Mouse (Mus musculus) NIH3T3 (cell line): ENCODE measurements around the gene Hhipl1.

Source experiments
- DNase-seq: peaks from one replicate; pipeline ENCODE4 v3.0.0-alpha.2; 2012; ENCODE audit warnings: low read depth

Gene Hhipl1

DNA sequence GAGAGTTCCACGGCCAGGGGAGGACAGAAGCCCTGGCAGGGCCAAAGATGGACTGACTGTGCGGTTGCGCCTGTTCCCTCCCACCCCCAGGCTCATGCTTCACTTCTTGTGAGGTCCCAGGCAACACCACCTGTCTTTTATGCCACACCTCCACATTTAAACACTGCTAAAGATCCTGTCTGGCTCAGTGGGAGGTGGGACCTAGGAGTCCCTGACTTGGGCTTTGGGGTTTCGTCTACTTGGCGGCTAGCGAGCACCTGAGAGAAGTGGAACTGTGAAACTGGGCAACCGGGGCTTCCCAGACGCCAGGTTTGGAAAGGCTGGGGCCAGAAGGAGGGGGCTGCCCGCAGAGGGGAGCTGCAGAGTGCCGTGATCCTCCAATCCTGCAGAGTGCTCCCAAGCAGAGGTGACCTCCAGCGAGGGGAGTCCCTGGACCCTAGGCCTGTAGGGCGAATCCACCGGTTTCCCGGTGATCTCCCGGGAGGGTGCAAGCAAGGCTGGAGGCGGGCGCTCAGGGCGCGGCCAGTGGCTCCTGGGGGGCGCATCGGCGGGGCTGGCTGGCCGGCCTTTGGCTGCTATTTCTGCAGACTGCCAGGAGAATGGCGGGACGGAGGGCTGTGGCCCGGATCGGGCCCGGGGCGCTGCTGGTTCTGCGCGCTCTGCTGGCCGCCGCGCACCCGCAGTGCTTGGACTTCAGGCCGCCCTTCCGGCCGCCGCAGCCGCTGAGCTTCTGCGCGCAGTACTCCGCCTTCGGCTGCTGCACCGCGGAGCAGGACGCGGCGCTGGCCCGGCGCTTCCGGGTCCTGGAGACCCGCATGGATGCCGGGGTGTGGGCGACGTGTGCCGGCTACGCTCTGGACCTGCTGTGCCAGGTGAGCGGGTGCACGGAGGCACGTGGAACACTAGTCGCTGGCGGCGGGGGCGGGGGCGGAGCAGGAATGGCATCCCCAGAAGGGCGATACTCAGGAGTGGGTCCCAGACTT is at the start of gene Hhipl1:
TSS of gene Hhipl1 (plus strand) at position 459 of the 983 bp plus-strand sequence.
- peak; percentile 66 for DNase-seq

DNA sequence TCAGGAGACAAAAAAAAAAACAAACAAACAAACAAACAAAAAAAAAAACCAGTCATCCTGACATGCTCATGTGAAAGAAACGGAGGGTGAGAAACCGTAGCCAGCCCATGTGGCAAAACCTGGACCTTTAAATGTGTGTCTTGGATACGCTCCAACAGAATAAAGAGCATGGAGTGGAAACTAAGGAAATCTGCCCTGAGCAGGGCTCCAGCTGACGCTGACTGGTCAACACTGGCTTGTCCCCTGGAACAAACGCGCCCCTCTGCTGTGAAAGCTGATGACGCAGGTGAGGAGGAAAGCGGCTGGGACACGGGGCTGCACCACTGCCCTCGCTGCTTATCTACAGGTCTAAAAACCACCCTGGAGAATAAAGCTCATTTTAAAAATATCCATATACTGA is 49.3 kb upstream of the Hhipl1 start:
- no peak for DNase-seq

DNA sequence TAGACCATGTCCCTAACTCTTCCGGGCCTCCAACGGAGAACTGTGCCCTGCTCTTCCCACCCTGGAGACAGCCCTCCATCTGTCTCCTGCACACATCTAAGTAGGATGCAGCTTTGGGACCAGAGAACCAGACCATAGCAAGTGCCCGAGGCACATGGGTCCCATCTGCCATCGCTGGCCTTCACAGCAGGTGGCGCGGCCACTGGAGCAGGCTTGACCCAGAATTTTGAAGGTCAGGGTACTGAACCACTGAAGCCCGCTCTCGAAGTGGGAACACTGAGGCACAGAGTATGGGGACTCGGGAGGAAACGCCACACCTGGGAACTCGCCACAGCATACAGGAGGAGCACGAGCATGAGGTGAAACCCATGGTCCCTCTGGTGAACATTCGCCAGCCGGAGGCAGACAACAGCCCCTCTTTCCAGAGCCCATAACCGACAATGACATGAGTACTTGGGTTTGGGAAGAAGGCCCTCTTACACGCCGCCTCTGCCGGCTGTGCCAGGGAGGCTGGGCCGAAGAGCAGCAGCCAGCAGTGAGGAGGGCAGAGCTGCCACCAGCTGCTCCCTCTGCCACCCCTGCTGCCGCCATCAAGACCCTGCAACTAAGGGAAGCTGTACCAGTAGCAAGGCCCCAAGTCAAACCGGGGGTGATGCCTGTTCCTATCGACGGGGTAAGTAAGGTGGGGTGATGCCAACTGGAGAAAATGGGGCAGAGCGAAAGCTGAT is 46.6 kb upstream of the Hhipl1 start:
- DNase-seq: no peak

DNA sequence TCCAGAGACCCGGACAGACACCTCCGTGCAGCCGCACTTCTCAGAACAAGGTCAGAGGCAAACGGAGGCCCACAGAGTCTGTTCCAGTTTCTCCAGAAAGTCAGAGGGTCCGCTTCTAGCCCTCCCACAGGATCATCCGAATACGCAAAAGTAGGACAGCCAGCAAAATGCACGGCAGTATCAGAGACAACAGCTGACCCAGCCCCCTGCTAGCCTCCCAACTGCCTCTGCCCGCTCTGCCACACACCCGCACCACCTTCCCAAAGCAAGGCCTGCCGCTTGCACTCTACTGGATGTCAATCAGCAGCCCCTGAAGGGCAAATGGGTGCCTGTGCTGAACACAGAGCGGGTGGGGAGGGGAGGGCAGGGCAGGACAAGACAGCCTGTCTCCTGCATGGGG is 45.1 kb upstream of the Hhipl1 start:
- DNase-seq: no peak

DNA sequence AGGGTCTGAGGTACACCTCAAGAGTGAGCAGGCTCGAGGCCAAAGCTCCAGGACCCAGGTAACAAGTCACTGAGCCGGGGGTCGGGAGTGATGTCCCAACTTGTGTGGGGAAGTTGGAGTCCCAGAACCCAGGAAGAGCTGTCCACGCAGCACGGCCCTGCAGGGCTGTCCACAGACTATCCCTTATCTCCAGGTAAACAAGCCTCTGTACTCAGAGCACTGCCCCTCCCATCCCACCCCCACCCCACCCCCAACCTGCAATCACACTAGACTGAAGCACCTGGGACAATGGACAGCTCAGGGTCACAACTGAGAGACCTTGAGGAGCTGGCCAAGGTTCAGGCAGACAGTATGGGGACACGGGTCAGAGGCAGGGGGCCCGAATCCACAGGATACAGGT is 41.2 kb upstream of the Hhipl1 start:
- DNase-seq: no peak

DNA sequence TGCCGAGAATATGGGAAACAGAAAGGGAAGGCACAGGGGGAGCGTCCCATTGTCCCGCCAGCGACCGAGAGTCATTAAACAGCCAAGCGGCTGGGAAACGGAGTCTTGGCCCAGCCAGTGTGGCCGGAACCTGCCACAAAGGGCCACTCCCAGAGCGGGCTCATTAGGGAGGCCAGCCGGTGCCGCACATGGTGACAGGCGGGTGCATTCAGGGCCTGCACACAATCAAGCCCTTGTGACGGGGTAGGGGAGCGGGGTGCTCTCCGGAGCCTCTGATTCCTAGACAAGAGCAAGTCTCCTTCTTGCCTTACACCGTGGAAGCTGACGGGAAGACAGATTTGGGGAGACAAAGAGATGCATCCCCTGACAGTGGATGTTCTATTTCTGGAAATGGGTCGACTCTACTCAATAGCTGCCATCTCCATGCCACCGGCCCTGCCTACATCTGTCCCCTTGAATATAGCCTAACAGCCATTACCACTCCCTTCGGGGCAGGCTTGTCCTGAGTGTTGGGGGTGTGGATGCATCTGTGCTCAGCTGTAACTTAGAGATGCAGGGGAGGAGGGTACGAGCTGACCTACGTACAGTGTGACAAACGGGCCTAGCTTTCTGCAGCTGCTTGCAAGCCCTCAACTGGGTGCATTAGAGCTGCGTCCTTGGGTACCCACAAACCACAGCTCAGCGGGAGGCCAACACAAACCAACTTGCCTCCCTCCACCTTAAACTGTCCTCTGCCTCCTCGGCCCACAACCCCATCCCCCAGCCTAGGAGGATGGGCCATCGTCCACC is 40.0 kb upstream of the Hhipl1 start:
- DNase-seq: no peak

DNA sequence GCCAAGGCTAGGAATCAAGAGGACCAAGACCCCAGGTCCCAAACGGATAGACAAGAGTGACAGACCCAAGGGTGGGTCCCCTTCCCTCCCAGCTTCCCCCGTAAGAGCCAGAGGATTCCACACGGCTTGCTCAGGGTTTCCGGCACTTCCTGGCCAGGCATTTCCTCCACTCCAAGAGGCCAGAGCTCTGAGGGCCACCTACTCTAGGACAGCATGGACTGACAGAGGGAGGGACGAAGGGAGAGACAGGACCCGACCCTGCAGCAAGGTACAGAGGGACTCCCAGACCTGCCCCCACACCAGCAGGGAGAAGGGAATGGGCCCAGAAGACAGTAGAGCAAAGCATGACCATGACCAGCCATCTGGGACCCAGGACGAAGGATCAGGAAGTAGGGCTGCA is 38.4 kb upstream of the Hhipl1 start:
- no peak for DNase-seq

DNA sequence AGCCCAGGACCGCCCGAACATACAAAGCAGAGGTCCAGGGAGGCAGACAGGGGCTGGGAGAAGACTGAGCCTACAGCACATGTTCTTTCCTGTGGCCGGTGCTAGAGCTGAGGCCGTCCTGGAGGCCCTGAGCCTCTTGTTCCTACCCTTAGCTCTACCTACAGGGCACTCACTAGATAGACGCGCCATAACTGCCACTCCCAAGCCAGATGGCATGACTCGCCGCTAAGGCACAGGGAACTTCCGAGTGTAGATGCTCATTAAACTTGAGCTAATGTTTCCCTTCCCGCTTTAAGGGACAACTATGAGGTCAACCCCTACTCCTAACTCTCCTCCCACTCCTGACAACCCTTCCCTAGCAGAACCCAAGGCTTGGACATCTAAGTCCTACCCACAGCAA is 37.1 kb upstream of the Hhipl1 start:
- DNase-seq: no peak

DNA sequence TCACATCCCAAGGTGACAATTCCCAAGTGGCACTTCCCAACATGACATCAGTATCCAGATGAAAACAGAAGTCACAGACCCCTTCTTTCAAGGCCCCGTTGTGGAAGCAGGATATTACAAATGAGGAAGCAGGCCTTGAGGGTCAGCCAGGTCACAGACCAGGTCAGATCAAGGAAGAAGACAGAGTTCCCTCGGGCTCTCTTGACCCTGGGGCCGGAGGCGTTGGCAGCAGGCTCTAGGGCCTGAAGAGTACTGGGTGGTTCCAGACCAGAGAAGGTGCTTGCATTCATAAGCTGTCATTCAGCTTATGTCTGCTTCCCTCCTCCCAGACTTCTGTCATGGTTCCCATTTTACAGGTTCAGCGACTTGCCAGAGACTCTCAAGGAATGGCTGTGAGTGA is 36.4 kb upstream of the Hhipl1 start:
- no peak for DNase-seq

DNA sequence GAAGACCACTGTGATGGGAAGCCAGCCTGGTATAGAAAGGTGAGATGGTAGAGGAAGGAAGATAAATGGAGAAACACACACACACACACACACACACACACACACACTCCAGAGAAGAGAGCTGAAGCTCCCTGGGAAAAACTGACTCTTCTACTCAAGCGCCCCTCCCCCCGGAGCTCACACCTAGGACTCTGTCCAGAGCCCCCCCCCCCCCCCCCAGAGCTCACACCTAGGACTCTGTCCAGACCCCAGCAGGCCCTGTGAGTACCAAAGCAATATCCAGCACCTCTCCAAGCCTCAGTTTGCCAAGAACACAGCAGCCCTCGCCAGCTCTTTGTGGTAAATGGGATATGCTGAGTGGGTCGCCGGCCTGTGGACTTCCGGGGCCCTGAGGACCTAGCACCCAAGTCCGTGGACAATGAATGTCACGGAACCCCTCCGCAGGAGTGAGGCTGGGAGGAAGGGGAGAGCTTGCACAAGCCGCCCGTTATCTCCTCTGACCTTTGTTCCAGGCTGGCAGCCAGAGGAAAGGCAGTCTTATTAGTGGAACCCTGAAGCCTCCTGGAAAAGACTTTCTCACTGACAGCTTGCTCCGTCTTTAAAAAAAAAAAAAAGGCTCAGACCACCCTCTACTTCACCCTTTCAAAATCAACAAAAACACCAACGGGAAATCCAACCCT is 35.7 kb upstream of the Hhipl1 start:
- no peak for DNase-seq

DNA sequence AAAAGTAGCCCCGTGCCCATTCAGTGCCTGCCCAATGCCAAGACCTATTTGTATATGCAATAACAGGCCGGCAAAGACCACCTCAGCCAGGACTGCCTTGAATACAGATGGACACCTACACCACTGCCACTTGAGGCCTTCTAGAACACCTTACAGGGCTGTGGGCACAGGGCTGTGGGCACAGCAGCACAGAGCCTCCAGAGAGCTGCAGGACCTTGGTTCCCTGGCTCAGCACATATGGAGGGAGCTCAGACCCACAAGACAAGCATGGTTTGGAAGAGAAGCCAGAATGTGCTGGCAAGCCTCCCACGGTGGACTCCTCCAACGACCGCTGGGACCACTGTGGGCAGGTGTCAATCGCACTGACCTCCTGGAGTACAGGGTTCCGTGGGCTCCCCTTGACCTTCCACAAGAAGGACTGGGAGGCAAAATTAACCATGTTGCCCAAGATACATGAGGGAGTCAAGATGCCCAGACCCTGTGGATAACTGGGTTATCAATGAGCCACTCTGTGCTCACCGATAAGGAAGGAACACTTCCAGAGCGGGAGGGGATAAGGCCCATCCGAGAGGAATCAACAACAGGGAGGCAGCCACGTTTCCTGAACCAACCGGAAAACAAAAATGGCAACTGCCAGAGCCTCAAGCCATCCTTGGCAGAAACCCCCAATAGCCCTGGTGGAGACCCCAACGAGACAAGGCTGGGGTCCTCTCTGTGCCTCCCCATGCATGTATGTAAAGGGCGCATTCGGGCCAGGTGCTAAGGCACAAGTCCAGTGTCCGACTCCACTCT is 34.5 kb upstream of the Hhipl1 start:
- no peak for DNase-seq

DNA sequence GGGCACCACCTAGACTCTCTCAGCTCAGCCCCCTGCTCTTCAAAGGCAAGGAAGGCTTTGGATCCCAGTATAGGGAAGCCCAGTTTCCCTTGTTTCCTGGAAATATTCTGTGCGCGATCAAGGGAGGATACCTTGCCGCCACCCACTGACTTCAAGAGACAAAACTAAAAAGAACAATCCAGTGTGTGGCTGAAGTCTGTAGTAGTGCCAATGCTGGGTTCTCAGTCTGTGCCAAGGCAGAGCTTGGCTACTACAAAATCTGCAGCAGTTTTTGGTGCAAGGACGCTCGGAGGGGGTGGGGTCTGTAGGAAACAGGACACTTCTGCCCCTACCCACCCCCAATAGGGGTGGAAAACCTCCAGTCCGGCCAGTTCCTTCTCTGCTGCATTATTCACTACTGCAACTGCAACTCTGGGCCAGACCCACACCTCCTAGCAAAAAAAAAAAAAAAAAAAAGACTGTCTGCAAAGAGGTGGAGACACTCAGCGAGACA is 33.9 kb upstream of the Hhipl1 start:
- no peak for DNase-seq

DNA sequence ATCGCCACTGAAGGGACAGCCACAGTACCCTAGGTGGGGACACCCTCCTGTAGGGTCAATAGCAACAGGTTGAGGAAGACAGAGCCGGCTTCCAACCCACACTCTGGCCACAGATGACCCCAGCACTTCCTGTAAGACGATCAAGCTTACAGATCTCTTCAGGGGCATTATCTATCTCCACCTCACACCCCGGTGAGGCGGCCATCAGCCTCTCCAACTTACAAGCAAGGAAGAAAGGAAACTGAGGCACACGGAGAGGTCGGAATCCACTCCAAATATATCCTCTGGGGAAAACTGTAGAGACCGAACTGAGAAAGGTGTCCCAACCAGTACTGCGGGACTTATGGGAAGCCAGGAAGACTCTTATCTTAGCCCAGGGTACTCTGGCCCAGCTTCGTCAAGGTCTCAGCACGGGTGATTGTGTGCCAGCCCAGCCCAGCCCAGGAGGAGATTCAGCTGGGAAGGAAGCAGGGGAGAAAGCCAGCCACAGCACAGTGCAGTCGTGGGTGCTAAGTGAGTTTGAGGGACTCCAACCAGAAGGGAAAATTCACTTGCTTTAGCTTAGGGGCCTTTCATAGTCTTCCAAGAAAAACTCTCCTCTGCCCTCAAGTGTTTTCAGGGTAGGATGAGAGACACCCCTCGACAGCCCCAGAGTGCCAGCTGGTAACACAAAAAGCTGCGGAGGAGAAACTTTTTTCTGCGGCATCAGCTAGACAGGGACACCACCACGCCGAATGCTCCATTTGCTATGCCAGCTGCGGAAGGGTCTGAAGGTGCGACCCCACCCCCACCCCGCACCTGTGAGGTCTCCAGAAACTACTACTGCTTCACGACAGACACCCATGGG is 32.4 kb upstream of the Hhipl1 start:
- DNase-seq: peak; percentile 17

DNA sequence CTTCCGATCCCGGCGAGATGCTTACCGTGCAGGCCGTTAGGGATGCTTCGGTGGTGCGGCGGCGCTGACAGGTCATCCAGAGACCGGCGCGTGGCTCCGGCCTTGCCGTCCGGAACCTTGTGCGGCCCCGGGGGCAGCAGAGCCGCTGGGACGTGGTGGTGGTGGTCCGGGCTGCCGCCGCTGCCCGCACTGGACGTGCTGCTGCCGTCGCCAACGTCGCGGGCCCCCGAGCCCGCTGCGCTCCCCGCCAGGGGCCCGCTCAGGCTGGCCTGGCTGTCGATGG is 31.8 kb upstream of the Hhipl1 start:
- DNase-seq: no peak

DNA sequence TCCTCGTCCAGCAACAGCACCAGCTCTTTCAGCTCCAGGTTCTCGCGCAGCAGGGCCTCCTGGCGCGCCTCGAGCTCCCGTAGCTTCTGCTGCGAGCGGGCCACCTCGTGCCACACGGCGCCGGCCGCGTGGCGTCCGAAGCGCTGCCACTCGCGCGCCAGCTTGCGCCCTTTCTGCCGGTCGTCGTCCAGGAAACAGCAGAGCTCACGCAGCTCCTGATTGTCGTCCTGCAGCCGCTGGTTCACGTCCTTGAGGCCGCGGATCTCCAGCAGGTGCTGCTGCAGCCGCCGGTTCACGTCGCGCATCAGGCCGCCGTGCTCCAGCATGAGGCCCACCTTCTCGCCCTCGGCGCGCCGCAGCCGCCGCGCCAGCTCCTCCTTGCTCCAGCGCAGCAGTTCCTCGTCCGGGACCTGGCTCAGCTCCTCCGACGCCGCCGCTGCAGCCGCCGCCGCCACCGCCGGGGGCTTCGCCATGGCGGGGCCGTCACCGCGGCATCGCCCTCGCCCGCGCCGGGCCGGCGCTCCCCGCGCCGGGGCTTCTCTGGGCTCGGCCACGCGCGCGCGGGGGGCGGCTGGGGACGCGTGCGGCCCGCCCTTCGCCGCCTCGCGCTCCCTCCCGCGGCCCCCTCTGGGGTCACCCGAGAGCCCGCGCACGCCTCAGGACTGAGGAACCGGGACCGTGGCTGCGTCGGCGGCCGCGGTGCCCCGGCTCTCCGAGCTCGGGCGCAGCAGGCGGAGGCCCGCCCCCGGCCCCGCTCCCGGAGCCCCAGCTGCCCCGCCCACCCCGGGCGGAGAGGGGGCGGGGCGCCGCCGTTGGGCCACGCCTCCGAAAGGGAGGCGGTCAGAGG is 31.2 kb upstream of the Hhipl1 start, which contains the start of gene Ccdc85c:
TSS of gene Ccdc85c (minus strand) at position 765 of the 847 bp plus-strand sequence.
- peak; percentile 50 for DNase-seq

DNA sequence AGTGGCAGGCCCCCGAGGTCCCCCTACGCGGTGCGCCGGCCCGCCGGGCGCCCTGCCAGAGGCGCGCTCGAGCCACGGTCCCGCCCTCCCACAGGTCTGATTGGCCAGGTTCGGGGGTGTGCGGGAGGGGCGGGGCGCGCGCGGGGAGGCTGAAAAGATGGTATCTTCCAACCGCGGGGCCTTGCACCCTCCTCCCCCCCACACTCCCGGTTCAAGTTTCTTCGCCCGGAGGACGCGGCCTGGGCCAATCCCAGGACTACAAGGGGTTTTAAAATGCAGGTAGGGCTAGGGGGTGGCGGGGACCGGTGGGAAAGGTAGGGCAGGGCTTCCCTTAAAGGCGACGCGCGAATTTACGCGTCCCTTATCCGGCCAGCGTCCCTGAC is 30.6 kb upstream of the Hhipl1 start:
- peak; percentile 99 for DNase-seq

DNA sequence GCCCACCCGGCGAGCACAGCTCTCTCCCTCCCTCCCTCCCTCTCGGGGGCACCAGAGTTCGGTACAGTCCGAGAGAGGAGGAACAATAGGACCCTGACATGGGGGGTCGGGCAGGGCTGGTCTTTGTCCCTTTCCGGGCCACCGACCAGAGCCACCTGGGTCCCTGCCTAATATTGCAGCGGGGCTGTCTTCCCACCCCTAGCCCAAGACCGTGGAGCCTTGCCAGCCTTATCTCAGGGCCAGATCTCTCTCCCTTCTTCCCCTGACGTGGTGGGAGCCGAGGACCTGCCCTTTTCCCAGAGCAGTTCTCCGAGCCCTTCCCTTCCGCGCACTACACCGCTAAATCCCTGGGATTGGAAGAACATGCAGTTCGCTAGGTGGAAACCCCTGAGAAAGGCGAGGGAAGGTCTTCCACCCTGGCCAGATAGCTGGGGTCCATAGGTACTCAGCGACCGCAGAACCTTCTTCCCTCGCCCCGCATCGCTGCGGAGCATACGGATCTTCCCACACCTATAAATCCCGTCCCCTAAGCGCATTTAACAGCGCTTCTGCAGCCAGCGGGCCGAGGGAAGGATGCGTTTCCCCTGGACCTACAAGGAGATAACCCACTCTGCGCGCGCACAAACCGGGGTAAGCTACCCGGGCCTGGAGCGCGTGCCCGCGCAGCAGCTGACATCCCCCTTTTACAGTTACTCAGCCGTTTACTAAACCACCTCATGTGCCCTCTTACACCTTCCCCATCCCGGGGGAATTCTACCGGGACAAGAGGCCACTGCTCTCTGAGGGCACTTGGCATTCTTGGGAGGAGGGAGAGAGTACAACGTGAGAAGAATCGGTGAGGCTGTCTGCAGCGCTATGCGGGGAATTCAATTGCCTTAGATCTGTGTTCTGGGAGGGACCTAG is 29.9 kb upstream of the Hhipl1 start:
- peak; percentile 53 for DNase-seq

DNA sequence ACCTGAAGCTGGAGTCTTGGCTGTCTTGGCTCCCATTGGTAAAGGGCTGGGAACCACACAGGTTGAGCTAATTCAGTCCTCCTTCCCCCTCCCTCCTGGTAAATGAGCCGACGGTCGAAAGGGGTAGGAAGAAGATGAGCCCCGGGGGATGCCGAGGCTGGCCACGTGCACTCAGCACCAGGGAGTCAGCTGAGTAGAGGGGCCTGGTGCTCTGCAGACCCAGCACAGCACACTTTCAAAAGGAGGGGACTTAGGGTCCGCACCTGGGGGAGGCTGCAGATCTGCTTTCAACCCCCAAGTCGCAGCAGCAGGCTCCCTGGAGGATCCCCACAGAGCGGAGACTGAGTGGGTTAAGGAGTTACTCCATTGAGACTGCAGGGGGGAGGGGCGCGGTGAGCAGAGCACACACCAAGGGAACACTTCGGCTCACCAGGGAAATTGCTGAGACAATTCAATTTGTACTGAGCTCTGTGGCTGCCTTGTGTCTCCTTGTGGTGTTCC is 28.7 kb upstream of the Hhipl1 start:
- no peak for DNase-seq
